Mouse (Mus musculus) ES-Bruce4 (cell line): ENCODE measurements around the gene Myo15.

Experiments
- CTCF ChIP-seq: IDR thresholded peaks from one replicate; pipeline ENCODE4 v1.8.1; 2011; ENCODE audit warnings: low read depth, low read length
- EP300 ChIP-seq: IDR thresholded peaks from 2 replicates; pipeline ENCODE4 v1.6.1; 2011; ENCODE audit warnings: low read depth, low read length; ENCODE audit not compliant: insufficient read depth
- POLR2A ChIP-seq: IDR thresholded peaks from one replicate; pipeline ENCODE4 v1.8.1; 2011; ENCODE audit warnings: low read length; ENCODE audit not compliant: insufficient read depth

- TF ChIP-seq POLR2A (no peak), CTCF (no peak), EP300 (no peak)
These were observed 35.6 kb upstream of the Myo15 start for GRCm38 (mm10) chr11:60433501-60433900.
